Mouse (Mus musculus) olfactory bulb, adult 2 months (tissue): ENCODE results near the gene Ifrd2.

Source experiments
- CTCF ChIP-seq: fragments of 200-500 bp; IDR thresholded peaks from 2 replicates; pipeline ENCODE4 v1.5.1; 2012; ENCODE audit warnings: low read depth, mild to moderate bottlenecking, low read length, moderate library complexity; ENCODE audit not compliant: insufficient read depth
- POLR2A ChIP-seq: fragments of 200-500 bp; IDR thresholded peaks from 2 replicates; pipeline ENCODE4 v1.6.1; 2012; ENCODE audit warnings: mild to moderate bottlenecking, low read depth, low read length, moderate library complexity; ENCODE audit not compliant: insufficient read depth

DNA sequence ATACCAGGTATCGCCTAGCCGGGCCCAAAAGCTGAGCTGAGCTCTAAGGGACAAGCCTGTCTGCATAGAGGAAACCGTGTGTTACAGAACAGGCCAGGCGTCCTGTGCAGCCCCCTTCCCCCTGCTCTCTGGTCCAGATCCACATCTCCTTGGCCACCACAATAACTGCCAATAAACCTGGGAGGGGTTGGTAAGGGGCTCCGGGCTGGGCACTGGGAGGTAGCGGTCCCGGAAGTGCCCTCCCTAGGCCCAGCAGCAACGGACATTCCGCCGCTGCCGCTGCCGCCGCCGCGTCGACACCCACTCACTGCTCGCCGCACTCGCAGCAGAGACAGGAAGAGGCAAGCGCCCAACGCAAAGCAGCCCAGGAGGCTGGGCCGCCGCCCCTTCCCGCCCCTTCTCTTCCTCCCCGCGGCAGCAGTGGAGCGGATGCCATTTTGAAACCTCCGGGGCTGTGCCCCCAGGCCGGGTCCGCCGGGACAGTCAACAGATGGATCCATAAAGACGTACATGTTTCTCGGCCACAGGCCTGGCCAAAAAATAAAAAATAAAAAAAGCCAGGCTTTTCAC, 45.7 kb downstream of the Ifrd2 start:
- TF ChIP-seq POLR2A (peak; percentile 61), CTCF (no peak)
